Mouse (Mus musculus): ENCODE data around the gene Golph3. TPM values are rescaled to one million over a fixed set of nuclear protein-coding genes. Genes with fewer than 3 reads are reported as not detected.

Golph3 gene
- polyA plus RNA-seq (2014; fragmentation: Nextera tagmentation; extraction: Ambion mirVana): 108 and 112 TPM in 2 replicates

DNA sequence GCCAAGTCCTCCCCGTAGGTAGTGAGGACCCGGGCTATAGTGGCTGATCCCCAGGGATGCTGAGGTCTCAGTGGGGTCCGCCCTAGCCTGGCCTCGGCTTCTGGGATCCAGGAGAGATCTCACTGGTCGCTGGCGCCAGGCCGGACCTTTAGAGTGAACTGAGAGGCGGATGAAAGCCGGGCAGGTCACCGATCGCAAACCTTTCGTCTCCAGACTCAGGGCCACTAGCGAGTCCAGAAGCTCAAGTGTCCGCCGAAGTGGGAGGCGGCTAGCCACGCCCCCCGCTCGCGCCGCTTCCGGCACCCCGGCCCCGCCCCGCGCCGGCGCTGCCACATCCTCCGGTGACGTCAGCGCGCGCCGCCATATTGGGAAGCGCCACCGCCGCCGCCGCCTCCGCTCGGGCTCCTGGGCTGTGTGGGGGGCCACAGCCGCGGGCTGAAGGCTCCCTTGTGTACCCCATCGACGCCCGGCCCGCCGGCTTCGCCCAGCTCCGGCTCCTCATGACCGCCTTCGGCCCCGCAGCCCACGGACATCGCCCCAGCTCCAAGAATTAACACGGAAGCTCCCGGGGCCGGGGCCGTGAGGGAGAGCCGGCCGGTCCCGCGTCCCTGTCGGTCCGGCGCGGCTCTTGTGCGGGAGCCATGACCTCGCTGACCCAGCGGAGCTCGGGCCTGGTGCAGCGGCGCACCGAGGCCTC lies at the start of gene Golph3:
Golph3 (plus strand) TSS at position 360 of the 697 bp plus-strand sequence.
- ATAC-seq (ENCODE audit: insufficient read depth, low FRiP score, low TSS enrichment) (peak; percentile 97), DNase-seq (ENCODE audit: low spot score) (peak; percentile 97)
- under 1% methylated on average over 73 of the region's 74 CpGs for WGBS
- Histone ChIP-seq H3K27ac (ENCODE audit: low read depth, low read length) (peak within 1 kb of the TSS; percentile 91), H3K4me3 (ENCODE audit: low read depth, low read length) (peak within 1 kb of the TSS; percentile 93), H3K4me1 (ENCODE audit: control insufficient read depth, insufficient read depth, low read length) (peaks cover 12% of the 10 kb centered on the region), H3K36me3 (ENCODE audit: control insufficient read depth, insufficient read depth, low read length) (no peaks in the 10 kb centered on the region), H3K27me3 (ENCODE audit: control insufficient read depth, insufficient read depth, low read length) (no peaks in the 10 kb centered on the region; the same call in 1 of the 2 replicates), H3K9ac (ENCODE audit: low read length) (peak within 1 kb of the TSS; percentile 96), H3K9me3 (ENCODE audit: control insufficient read depth, low read length) (no peaks in the 10 kb centered on the region), H3K4me2 (ENCODE audit: low read depth) (peak within 1 kb of the TSS; percentile 75)

GRCm38 (mm10) chr15:12273325-12274052 lies 47.8 kb upstream of the Golph3 start:
- ATAC-seq (ENCODE audit: insufficient read depth, low FRiP score, low TSS enrichment) (peak; percentile 35; the same call in 1 of the 2 replicates), DNase-seq (ENCODE audit: low spot score) (no peak)
- Histone ChIP-seq H3K27ac (ENCODE audit: low read depth, low read length) (no peak overlapping the region), H3K4me2 (ENCODE audit: low read depth) (no peak overlapping the region), H3K36me3 (ENCODE audit: control insufficient read depth, insufficient read depth, low read length) (peaks cover 5% of the 10 kb centered on the region), H3K4me1 (ENCODE audit: control insufficient read depth, insufficient read depth, low read length) (no peaks in the 10 kb centered on the region), H3K4me3 (ENCODE audit: low read depth, low read length) (no peak overlapping the region), H3K9ac (ENCODE audit: low read length) (no peak overlapping the region), H3K9me3 (ENCODE audit: control insufficient read depth, low read length) (no peaks in the 10 kb centered on the region), H3K27me3 (ENCODE audit: control insufficient read depth, insufficient read depth, low read length) (no peaks in the 10 kb centered on the region)
- WGBS: 84% methylated on average over 12 of the region's 12 CpGs

- DNase-seq (ENCODE audit: low spot score) (no peak), ATAC-seq (ENCODE audit: insufficient read depth, low FRiP score, low TSS enrichment) (peak; percentile 6; the same call in 1 of the 2 replicates)
- WGBS: 67% methylated on average over 4 of the region's 4 CpGs
Observed at GRCm38 (mm10) chr15:12274053-12274769, 47.0 kb upstream of the Golph3 start.

DNA sequence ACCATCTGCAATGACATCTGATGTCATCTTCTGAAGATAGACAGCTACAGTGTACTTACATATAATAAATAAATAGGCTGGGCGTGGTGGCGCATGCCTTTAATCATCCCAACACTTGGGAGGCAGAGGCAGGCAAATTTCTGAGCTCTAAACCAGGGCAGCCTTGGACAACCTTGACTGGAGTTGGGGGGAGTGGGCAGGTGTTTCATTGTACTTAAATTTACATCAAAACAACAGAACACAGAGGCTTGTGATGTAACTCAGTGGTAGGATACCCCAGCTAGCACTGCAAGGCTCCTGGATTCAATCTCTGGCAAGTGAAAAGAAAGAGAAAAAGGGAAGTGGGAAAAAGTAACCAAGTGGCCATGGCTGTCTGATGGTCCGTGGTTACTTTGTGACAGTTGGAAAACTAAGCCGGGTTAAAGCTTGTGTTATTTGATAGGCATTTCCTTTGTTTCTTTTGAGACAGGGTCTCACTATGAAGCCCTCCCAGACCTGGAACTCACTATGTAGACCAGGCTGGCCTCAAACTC lies 46.1 kb upstream of the Golph3 start:
- Histone ChIP-seq H3K9ac (ENCODE audit: low read length) (no peak overlapping the region), H3K4me2 (ENCODE audit: low read depth) (no peak overlapping the region), H3K36me3 (ENCODE audit: control insufficient read depth, insufficient read depth, low read length) (no peaks in the 10 kb centered on the region), H3K9me3 (ENCODE audit: control insufficient read depth, low read length) (no peaks in the 10 kb centered on the region), H3K4me1 (ENCODE audit: control insufficient read depth, insufficient read depth, low read length) (no peaks in the 10 kb centered on the region), H3K27ac (ENCODE audit: low read depth, low read length) (no peak overlapping the region), H3K27me3 (ENCODE audit: control insufficient read depth, insufficient read depth, low read length) (no peaks in the 10 kb centered on the region), H3K4me3 (ENCODE audit: low read depth, low read length) (no peak overlapping the region)
- 92% methylated on average over 4 of the region's 4 CpGs for WGBS
- ATAC-seq (ENCODE audit: insufficient read depth, low FRiP score, low TSS enrichment) (no peak), DNase-seq (ENCODE audit: low spot score) (no peak)

More at GRCm38 (mm10) chr15:12274053-12274769, 47.0 kb upstream of the Golph3 start:
- H3K4me1 ChIP-seq (ENCODE audit: control insufficient read depth, insufficient read depth, low read length): no peaks in the 10 kb centered on the region
- no peak overlapping the region for H3K4me2 ChIP-seq (ENCODE audit: low read depth)
- peaks cover 5% of the 10 kb centered on the region for H3K36me3 ChIP-seq (ENCODE audit: control insufficient read depth, insufficient read depth, low read length)
- no peaks in the 10 kb centered on the region for H3K9me3 ChIP-seq (ENCODE audit: control insufficient read depth, low read length)
- no peak overlapping the region for H3K9ac ChIP-seq (ENCODE audit: low read length)
- no peaks in the 10 kb centered on the region for H3K27me3 ChIP-seq (ENCODE audit: control insufficient read depth, insufficient read depth, low read length)
- no peak overlapping the region for H3K27ac ChIP-seq (ENCODE audit: low read depth, low read length)
- no peak overlapping the region for H3K4me3 ChIP-seq (ENCODE audit: low read depth, low read length)

DNA sequence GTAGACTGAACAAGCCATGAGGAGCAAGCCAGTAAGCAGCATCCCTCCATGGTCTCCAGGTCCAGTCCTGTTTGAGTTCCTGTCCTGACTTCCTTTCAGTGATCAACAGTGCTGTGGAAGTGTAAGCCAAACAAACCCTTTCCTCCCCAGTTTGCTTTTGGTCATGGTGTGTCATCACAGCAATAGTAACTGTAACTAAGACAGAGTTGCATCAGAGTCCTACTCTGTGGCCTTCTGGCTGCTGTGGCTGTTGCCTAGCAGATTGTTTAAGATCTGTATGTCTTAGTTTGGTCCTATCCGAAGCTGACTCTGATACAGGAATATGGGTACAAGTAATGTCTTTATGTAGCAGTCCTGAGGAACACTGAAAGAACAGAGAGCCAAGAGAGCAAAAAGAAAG lies 41.4 kb upstream of the Golph3 start:
- no peak overlapping the region for H3K4me3 ChIP-seq (ENCODE audit: low read depth, low read length)
- no peak overlapping the region for H3K27ac ChIP-seq (ENCODE audit: low read depth, low read length)
- DNase-seq (ENCODE audit: low spot score) (no peak), ATAC-seq (ENCODE audit: insufficient read depth, low FRiP score, low TSS enrichment) (no peak)
- no peak overlapping the region for H3K4me2 ChIP-seq (ENCODE audit: low read depth)
- 95% methylated on average over 1 of the region's 1 CpGs for whole genome bisulfite sequencing
- no peaks in the 10 kb centered on the region for H3K27me3 ChIP-seq (ENCODE audit: control insufficient read depth, insufficient read depth, low read length)
- no peak overlapping the region for H3K9ac ChIP-seq (ENCODE audit: low read length)
- no peaks in the 10 kb centered on the region for H3K4me1 ChIP-seq (ENCODE audit: control insufficient read depth, insufficient read depth, low read length)
- no peaks in the 10 kb centered on the region for H3K36me3 ChIP-seq (ENCODE audit: control insufficient read depth, insufficient read depth, low read length)
- no peaks in the 10 kb centered on the region for H3K9me3 ChIP-seq (ENCODE audit: control insufficient read depth, low read length)

DNA sequence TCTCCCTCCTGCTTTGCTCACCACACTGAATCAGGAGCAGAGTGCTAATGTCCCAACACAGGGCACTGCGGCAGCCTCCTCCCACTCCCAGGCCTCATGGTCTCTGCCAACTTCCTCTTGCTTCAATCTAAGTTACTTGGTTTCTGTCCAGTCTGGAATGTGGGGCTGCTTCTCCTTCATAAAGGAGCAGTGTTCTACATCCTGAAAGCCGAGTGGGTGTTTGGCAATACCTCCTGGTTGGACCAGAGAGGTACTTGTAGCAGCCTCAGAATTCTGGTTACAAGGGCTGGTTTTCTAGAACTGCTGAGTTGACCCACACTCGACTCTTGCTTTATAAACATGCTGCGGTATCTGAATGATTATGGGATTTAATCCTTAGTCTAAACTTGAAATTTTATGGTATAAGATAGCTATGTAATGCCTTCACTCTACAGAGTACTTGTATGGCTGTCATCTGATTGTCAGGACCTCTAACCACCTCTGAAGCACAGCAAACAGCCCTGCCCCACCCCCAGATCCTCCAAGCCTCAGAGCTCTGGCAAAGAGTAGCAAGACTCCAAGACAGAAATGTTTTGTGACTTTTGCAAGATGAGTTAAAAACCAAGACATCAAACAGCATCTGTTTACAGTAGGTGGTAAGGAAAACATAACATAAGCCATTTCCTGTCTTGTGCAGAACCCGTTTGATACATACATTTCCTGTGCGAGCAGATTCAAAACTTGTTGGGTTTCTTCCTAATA lies 36.3 kb upstream of the Golph3 start:
- no peaks in the 10 kb centered on the region for H3K9me3 ChIP-seq (ENCODE audit: control insufficient read depth, low read length)

GRCm38 (mm10) chr15:12285535-12285809 lies 35.8 kb upstream of the Golph3 start:
- ATAC-seq (ENCODE audit: insufficient read depth, low FRiP score, low TSS enrichment) (no peak), DNase-seq (ENCODE audit: low spot score) (no peak)
- Histone ChIP-seq H3K27me3 (ENCODE audit: control insufficient read depth, insufficient read depth, low read length) (no peaks in the 10 kb centered on the region), H3K4me1 (ENCODE audit: control insufficient read depth, insufficient read depth, low read length) (no peaks in the 10 kb centered on the region), H3K27ac (ENCODE audit: low read depth, low read length) (no peak overlapping the region), H3K9me3 (ENCODE audit: control insufficient read depth, low read length) (no peaks in the 10 kb centered on the region), H3K36me3 (ENCODE audit: control insufficient read depth, insufficient read depth, low read length) (no peaks in the 10 kb centered on the region), H3K4me3 (ENCODE audit: low read depth, low read length) (no peak overlapping the region), H3K4me2 (ENCODE audit: low read depth) (no peak overlapping the region), H3K9ac (ENCODE audit: low read length) (no peak overlapping the region)
- WGBS: 86% methylated on average over 5 of the region's 5 CpGs

More for the DNA sequence above, 36.3 kb upstream of the Golph3 start:
- no peak overlapping the region for H3K4me2 ChIP-seq (ENCODE audit: low read depth)
- H3K4me1 ChIP-seq (ENCODE audit: control insufficient read depth, insufficient read depth, low read length): no peaks in the 10 kb centered on the region
- H3K4me3 ChIP-seq (ENCODE audit: low read depth, low read length): no peak overlapping the region
- no peak overlapping the region for H3K9ac ChIP-seq (ENCODE audit: low read length)
- no peaks in the 10 kb centered on the region for H3K36me3 ChIP-seq (ENCODE audit: control insufficient read depth, insufficient read depth, low read length)
- H3K27me3 ChIP-seq (ENCODE audit: control insufficient read depth, insufficient read depth, low read length): no peaks in the 10 kb centered on the region
- no peak overlapping the region for H3K27ac ChIP-seq (ENCODE audit: low read depth, low read length)
- DNase-seq (ENCODE audit: low spot score) (no peak), ATAC-seq (ENCODE audit: insufficient read depth, low FRiP score, low TSS enrichment) (no peak)
- 86% methylated on average over 6 of the region's 6 CpGs for WGBS

GRCm38 (mm10) chr15:12290330-12290729 lies 30.9 kb upstream of the Golph3 start:
- ATAC-seq (ENCODE audit: insufficient read depth, low FRiP score, low TSS enrichment): no peak
- Histone ChIP-seq H3K27me3 (ENCODE audit: control insufficient read depth, insufficient read depth, low read length) (no peaks in the 10 kb centered on the region), H3K9ac (ENCODE audit: low read length) (no peak overlapping the region), H3K4me2 (ENCODE audit: low read depth) (no peak overlapping the region), H3K27ac (ENCODE audit: low read depth, low read length) (no peak overlapping the region), H3K4me3 (ENCODE audit: low read depth, low read length) (no peak overlapping the region), H3K4me1 (ENCODE audit: control insufficient read depth, insufficient read depth, low read length) (no peaks in the 10 kb centered on the region), H3K9me3 (ENCODE audit: control insufficient read depth, low read length) (no peaks in the 10 kb centered on the region), H3K36me3 (ENCODE audit: control insufficient read depth, insufficient read depth, low read length) (no peaks in the 10 kb centered on the region)
- WGBS: 78% methylated on average over 7 of the region's 7 CpGs
- no peak for DNase-seq (ENCODE audit: low spot score)
